Mouse (Mus musculus) stomach, embryonic 15.5 days (tissue): ENCODE results near the gene Kcnip4. TPM values are rescaled to one million over a fixed set of nuclear protein-coding genes. Genes with fewer than 3 reads are reported as not detected.

ENCODE experiments used
- ATAC-seq: fragments of 200-750 bp; cut with Nextera tagmentation; 2 replicates; pipeline ENCODE4 v1.8.0; 2017; ENCODE audit warnings: low read depth, moderate number of reproducible peaks, moderate TSS enrichment; ENCODE audit not compliant: insufficient read depth, low FRiP score
- H3K27ac ChIP-seq: fragments of 300-500 bp; sonication (generic); 2 replicates; pipeline ENCODE4 v1.5.1; 2015; ENCODE audit warnings: mild to moderate bottlenecking, inconsistent platforms
- H3K27me3 ChIP-seq: fragments of 300-500 bp; sonication (generic); replicated peaks from 2 replicates; pipeline ENCODE4 v1.6.1; 2015; ENCODE audit warnings: inconsistent platforms
- H3K36me3 ChIP-seq: fragments of 300-500 bp; sonication (generic); 2 replicates; pipeline ENCODE4 v1.6.1; 2015; ENCODE audit warnings: inconsistent platforms
- H3K4me1 ChIP-seq: fragments of 300-500 bp; sonication (generic); 2 replicates; pipeline ENCODE4 v1.6.1; 2015; ENCODE audit warnings: inconsistent platforms
- H3K4me2 ChIP-seq: fragments of 300-500 bp; sonication (generic); 2 replicates; pipeline ENCODE4 v1.6.1; 2015; ENCODE audit warnings: mild to moderate bottlenecking, inconsistent platforms
- H3K4me3 ChIP-seq: fragments of 300-500 bp; sonication (generic); replicated peaks from 2 replicates; pipeline ENCODE4 v1.5.1; 2015; ENCODE audit warnings: inconsistent platforms
- H3K9ac ChIP-seq: fragments of 300-500 bp; sonication (generic); 2 replicates; pipeline ENCODE4 v1.6.1; 2015; ENCODE audit warnings: inconsistent platforms
- H3K9me3 ChIP-seq: fragments of 300-500 bp; sonication (generic); 2 replicates; pipeline ENCODE4 v1.6.1; 2016; ENCODE audit warnings: inconsistent platforms
- WGBS: fragments of 180-500 bp; shearing (Covaris S2); methylation state at CpG from one replicate; pipeline ENCODE4 v1.1.7; 2015; 5-methylcytosine and 5-hydroxymethylcytosine counted together
- polyA plus RNA-seq: library from polyadenylated mRNA; unstranded; fragments of >200 nt; fragmentation: Nextera tagmentation; extraction: Ambion mirVana; gene quantifications from 2 replicates; pipeline ENCODE4 v1.2.1, GENCODE M21; 2015

The Kcnip4 gene
- polyA plus RNA-seq, 1 experiment from 2014 or later, result 3.2 TPM

- H3K9me3 ChIP-seq, result no peaks in the 10 kb centered on the region
- no peaks in the 10 kb centered on the region for H3K36me3 ChIP-seq
- no peak overlapping the region for H3K27ac ChIP-seq
- no peak overlapping the region for H3K4me3 ChIP-seq
- 53% methylated on average over 2 of the region's 2 CpGs for WGBS
- no peak overlapping the region for H3K9ac ChIP-seq
- no peak overlapping the region for H3K4me2 ChIP-seq
- no peak for ATAC-seq
- H3K4me1 ChIP-seq, result no peaks in the 10 kb centered on the region
- no peaks in the 10 kb centered on the region for H3K27me3 ChIP-seq
Observed at GRCm38 (mm10) chr5:48737640-48738039, 787.1 kb downstream of the Kcnip4 start.

- no peak for ATAC-seq
- Histone ChIP-seq H3K9me3 (no peaks in the 10 kb centered on the region), H3K4me2 (no peak overlapping the region), H3K4me3 (no peak overlapping the region), H3K9ac (no peak overlapping the region), H3K27me3 (no peaks in the 10 kb centered on the region), H3K27ac (no peak overlapping the region), H3K4me1 (no peaks in the 10 kb centered on the region), H3K36me3 (no peaks in the 10 kb centered on the region)
Observed at GRCm38 (mm10) chr5:48718166-48718565, 806.5 kb downstream of the Kcnip4 start.

- WGBS, result 89% methylated on average over 3 of the region's 3 CpGs
- Histone ChIP-seq H3K9ac (no peak overlapping the region), H3K9me3 (no peaks in the 10 kb centered on the region), H3K27ac (no peak overlapping the region), H3K4me2 (no peak overlapping the region), H3K27me3 (no peaks in the 10 kb centered on the region), H3K36me3 (no peaks in the 10 kb centered on the region), H3K4me1 (no peaks in the 10 kb centered on the region), H3K4me3 (no peak overlapping the region)
- ATAC-seq, result no peak
Observed at GRCm38 (mm10) chr5:48705997-48706396, 818.7 kb downstream of the Kcnip4 start.

- Histone ChIP-seq H3K27me3 (no peaks in the 10 kb centered on the region), H3K27ac (no peak overlapping the region), H3K4me3 (no peak overlapping the region)
Observed at GRCm38 (mm10) chr5:48687068-48687467, 837.6 kb downstream of the Kcnip4 start.

GRCm38 (mm10) chr5:48679733-48680595, 844.7 kb downstream of the Kcnip4 start:
- no peak; the same call in 1 of the 2 replicates for ATAC-seq
- Histone ChIP-seq H3K9me3 (no peaks in the 10 kb centered on the region), H3K4me2 (no peak overlapping the region), H3K27me3 (no peaks in the 10 kb centered on the region), H3K4me1 (no peaks in the 10 kb centered on the region), H3K9ac (no peak overlapping the region), H3K4me3 (no peak overlapping the region), H3K36me3 (no peaks in the 10 kb centered on the region), H3K27ac (no peak overlapping the region)
- 69% methylated on average over 8 of the region's 8 CpGs for WGBS

More at GRCm38 (mm10) chr5:48687068-48687467, 837.6 kb downstream of the Kcnip4 start:
- WGBS, result 70% methylated on average over 3 of the region's 3 CpGs
- H3K9me3 ChIP-seq, result no peaks in the 10 kb centered on the region
- no peaks in the 10 kb centered on the region for H3K36me3 ChIP-seq
- H3K9ac ChIP-seq, result no peak overlapping the region
- no peak for ATAC-seq
- no peak overlapping the region for H3K4me2 ChIP-seq
- H3K4me1 ChIP-seq, result no peaks in the 10 kb centered on the region

- 83% methylated on average over 3 of the region's 3 CpGs for WGBS
- no peak for ATAC-seq
- H3K4me2 ChIP-seq, result no peak overlapping the region
- H3K27me3 ChIP-seq, result no peaks in the 10 kb centered on the region
- H3K27ac ChIP-seq, result no peak overlapping the region
- H3K36me3 ChIP-seq, result no peaks in the 10 kb centered on the region
- no peak overlapping the region for H3K4me3 ChIP-seq
- no peaks in the 10 kb centered on the region for H3K4me1 ChIP-seq
- no peaks in the 10 kb centered on the region for H3K9me3 ChIP-seq
- H3K9ac ChIP-seq, result no peak overlapping the region
Observed at GRCm38 (mm10) chr5:48662504-48662903, 862.2 kb downstream of the Kcnip4 start.

- H3K4me1 ChIP-seq, result no peaks in the 10 kb centered on the region
- no peak overlapping the region for H3K9ac ChIP-seq
- no peak for ATAC-seq
- WGBS, result 89% methylated on average over 3 of the region's 3 CpGs
- H3K36me3 ChIP-seq, result no peaks in the 10 kb centered on the region
- no peaks in the 10 kb centered on the region for H3K9me3 ChIP-seq
- H3K27me3 ChIP-seq, result no peaks in the 10 kb centered on the region
- no peak overlapping the region for H3K4me2 ChIP-seq
- no peak overlapping the region for H3K4me3 ChIP-seq
- no peak overlapping the region for H3K27ac ChIP-seq
Observed at GRCm38 (mm10) chr5:48659975-48660374, 864.7 kb downstream of the Kcnip4 start.

- Histone ChIP-seq H3K27ac (no peak overlapping the region), H3K36me3 (no peaks in the 10 kb centered on the region), H3K9ac (no peak overlapping the region), H3K9me3 (no peaks in the 10 kb centered on the region), H3K4me3 (no peak overlapping the region), H3K4me2 (no peak overlapping the region), H3K4me1 (no peaks in the 10 kb centered on the region), H3K27me3 (no peaks in the 10 kb centered on the region)
- 54% methylated on average over 4 of the region's 4 CpGs for WGBS
- no peak for ATAC-seq
Observed at GRCm38 (mm10) chr5:48650496-48650895, 874.2 kb downstream of the Kcnip4 start.

- H3K27ac ChIP-seq, result no peak overlapping the region
- no peaks in the 10 kb centered on the region for H3K27me3 ChIP-seq
- no peaks in the 10 kb centered on the region for H3K36me3 ChIP-seq
- 81% methylated on average over 6 of the region's 6 CpGs for WGBS
- ATAC-seq, result no peak
- H3K9ac ChIP-seq, result no peak overlapping the region
- no peak overlapping the region for H3K4me2 ChIP-seq
- no peak overlapping the region for H3K4me3 ChIP-seq
- no peaks in the 10 kb centered on the region for H3K4me1 ChIP-seq
- H3K9me3 ChIP-seq, result no peaks in the 10 kb centered on the region
Observed at GRCm38 (mm10) chr5:48636675-48637074, 888.0 kb downstream of the Kcnip4 start.

GRCm38 (mm10) chr5:48633631-48634030, 891.1 kb downstream of the Kcnip4 start:
- WGBS, result 90% methylated on average over 3 of the region's 3 CpGs
- H3K27me3 ChIP-seq, result no peaks in the 10 kb centered on the region
- no peak for ATAC-seq
- no peak overlapping the region for H3K9ac ChIP-seq
- H3K27ac ChIP-seq, result no peak overlapping the region
- no peak overlapping the region for H3K4me2 ChIP-seq
- no peaks in the 10 kb centered on the region for H3K4me1 ChIP-seq
- no peaks in the 10 kb centered on the region for H3K36me3 ChIP-seq
- no peaks in the 10 kb centered on the region for H3K9me3 ChIP-seq
- H3K4me3 ChIP-seq, result no peak overlapping the region

GRCm38 (mm10) chr5:48623370-48623769, 901.3 kb downstream of the Kcnip4 start:
- H3K4me3 ChIP-seq, result no peak overlapping the region
- no peaks in the 10 kb centered on the region for H3K9me3 ChIP-seq
- no peak overlapping the region for H3K9ac ChIP-seq

GRCm38 (mm10) chr5:48606916-48607315, 917.8 kb downstream of the Kcnip4 start:
- Histone ChIP-seq H3K27me3 (no peaks in the 10 kb centered on the region), H3K9ac (no peak overlapping the region), H3K27ac (no peak overlapping the region), H3K4me1 (no peaks in the 10 kb centered on the region), H3K4me3 (no peak overlapping the region), H3K36me3 (no peaks in the 10 kb centered on the region), H3K4me2 (no peak overlapping the region), H3K9me3 (no peaks in the 10 kb centered on the region)
- no peak for ATAC-seq
- 85% methylated on average over 5 of the region's 5 CpGs for WGBS

More at GRCm38 (mm10) chr5:48623370-48623769, 901.3 kb downstream of the Kcnip4 start:
- H3K4me1 ChIP-seq, result no peaks in the 10 kb centered on the region
- H3K27ac ChIP-seq, result no peak overlapping the region
- H3K4me2 ChIP-seq, result no peak overlapping the region
- no peak for ATAC-seq
- H3K27me3 ChIP-seq, result no peaks in the 10 kb centered on the region
- 71% methylated on average over 7 of the region's 7 CpGs for WGBS
- no peaks in the 10 kb centered on the region for H3K36me3 ChIP-seq
